Mouse (Mus musculus) liver, postnatal 0 days (tissue): ENCODE results near the gene Adamtsl3.

Experiments
- CTCF ChIP-seq: sonication (generic); IDR thresholded peaks from 2 replicates; pipeline ENCODE4 v1.5.1; 2016; ENCODE audit warnings: antibody characterized with exemption, low read depth
- EP300 ChIP-seq: IDR thresholded peaks from 2 replicates; pipeline ENCODE4 v1.6.1; 2016; ENCODE audit warnings: antibody characterized with exemption, low read depth, mild to moderate bottlenecking

GRCm38 (mm10) chr7:82431572-82431971, 96.1 kb downstream of the Adamtsl3 start:
- TF ChIP-seq CTCF = no peak
- no peak for TF ChIP-seq EP300
